Mouse (Mus musculus) heart, postnatal 0 days (tissue): ENCODE measurements around the gene Cpa5. TPM values are rescaled to one million over a fixed set of nuclear protein-coding genes. Genes with fewer than 3 reads are reported as not detected.

Experiments
- ATAC-seq: fragments of 200-750 bp; cut with Nextera tagmentation; 2 replicates; pipeline ENCODE4 v1.8.0; 2017; ENCODE audit warnings: low read depth, moderate number of reproducible peaks, moderate library complexity; ENCODE audit not compliant: insufficient read depth
- DNase-seq: peaks from one replicate; pipeline ENCODE4 v3.0.0-alpha.2; 2016; ENCODE audit warnings: low spot score
- H3K27ac ChIP-seq: fragments of 300-500 bp; sonication (generic); 2 replicates; pipeline ENCODE4 v1.5.1; 2014; ENCODE audit warnings: low read depth, mild to moderate bottlenecking
- H3K27me3 ChIP-seq: fragments of 300-500 bp; sonication (generic); 2 replicates; pipeline ENCODE4 v1.6.1; 2014; ENCODE audit warnings: low read length, mixed read lengths; ENCODE audit not compliant: control insufficient read depth, insufficient read depth
- H3K36me3 ChIP-seq: fragments of 300-500 bp; sonication (generic); replicated peaks from 2 replicates; pipeline ENCODE4 v1.6.1; 2014; ENCODE audit warnings: low read length, mixed read lengths; ENCODE audit not compliant: control insufficient read depth, insufficient read depth
- H3K4me1 ChIP-seq: fragments of 300-500 bp; sonication (generic); 2 replicates; pipeline ENCODE4 v1.6.1; 2014; ENCODE audit warnings: antibody characterized with exemption; ENCODE audit not compliant: control insufficient read depth, insufficient read depth
- H3K4me2 ChIP-seq: fragments of 300-500 bp; sonication (generic); 2 replicates; pipeline ENCODE4 v1.6.1; 2014; ENCODE audit warnings: low read depth, mild to moderate bottlenecking, low read length, moderate library complexity
- H3K4me3 ChIP-seq: fragments of 300-500 bp; sonication (generic); 2 replicates; pipeline ENCODE4 v1.5.1; 2014; ENCODE audit warnings: low read depth, low read length
- H3K9ac ChIP-seq: fragments of 300-500 bp; sonication (generic); replicated peaks from 2 replicates; pipeline ENCODE4 v1.6.1; 2014; ENCODE audit warnings: low read depth, low read length, mixed read lengths
- H3K9me3 ChIP-seq: fragments of 300-500 bp; sonication (generic); replicated peaks from 2 replicates; pipeline ENCODE4 v1.6.1; 2016; ENCODE audit warnings: low read length; ENCODE audit not compliant: control insufficient read depth
- CTCF ChIP-seq: IDR thresholded peaks from 2 replicates; pipeline ENCODE4 v1.5.1; 2016; ENCODE audit warnings: antibody characterized with exemption, control low read depth, low read depth
- EP300 ChIP-seq: IDR thresholded peaks from 2 replicates; pipeline ENCODE4 v1.6.1; 2016; ENCODE audit warnings: antibody characterized with exemption, low read depth
- WGBS: fragments of 180-500 bp; shearing (Covaris S2); extraction: QIAGEN DNeasy Blood & Tissue Kit; methylation state at CpG from one replicate; pipeline ENCODE4 v1.1.7; 2014; 5-methylcytosine and 5-hydroxymethylcytosine counted together
- polyA plus RNA-seq: library from polyadenylated mRNA; unstranded; fragments of >200 nt; fragmentation: Nextera tagmentation; extraction: Ambion mirVana; gene quantifications from 2 replicates; pipeline ENCODE4 v1.2.1, GENCODE M21; 2015
- total RNA-seq: library from RNA; depleted of rRNA; stranded (reverse); fragments of >200 nt; gene quantifications from 2 replicates; pipeline ENCODE4 v1.2.3, GENCODE M21; 2014; ENCODE audit warnings: low replicate concordance

The Cpa5 gene
- total and polyA plus RNA-seq, 2 experiments from 2014 or later: 0.46 to 0.67 TPM

- peak; percentile 42 for DNase-seq
- H3K27ac ChIP-seq: peak overlapping the region; percentile 49
- H3K4me2 ChIP-seq: no peak overlapping the region
- WGBS: 36% methylated on average over 5 of the region's 5 CpGs
- H3K4me3 ChIP-seq: no peak overlapping the region
- no peaks in the 10 kb centered on the region for H3K36me3 ChIP-seq
- H3K9ac ChIP-seq: no peak overlapping the region
- no peak for ATAC-seq
- H3K27me3 ChIP-seq: no peaks in the 10 kb centered on the region
- H3K9me3 ChIP-seq: no peaks in the 10 kb centered on the region
- TF ChIP-seq CTCF: no peak
- no peak for TF ChIP-seq EP300
- H3K4me1 ChIP-seq: peaks cover 30% of the 10 kb centered on the region
Measured at GRCm38 (mm10) chr6:30570012-30570411, 40.8 kb upstream of the Cpa5 start.

GRCm38 (mm10) chr6:30572456-30573311 is 38.1 kb upstream of the Cpa5 start:
- peaks cover 30% of the 10 kb centered on the region for H3K4me1 ChIP-seq
- H3K4me3 ChIP-seq: no peak overlapping the region
- ATAC-seq (peak; percentile 99), DNase-seq (peak; percentile 95)
- TF ChIP-seq CTCF: no peak
- TF ChIP-seq EP300: peak; percentile 92
- no peak overlapping the region for H3K4me2 ChIP-seq
- no peaks in the 10 kb centered on the region for H3K36me3 ChIP-seq
- H3K9me3 ChIP-seq: no peaks in the 10 kb centered on the region
- H3K27me3 ChIP-seq: no peaks in the 10 kb centered on the region
- WGBS: 32% methylated on average over 20 of the region's 20 CpGs
- no peak overlapping the region for H3K9ac ChIP-seq
- peak overlapping the region; percentile 87 for H3K27ac ChIP-seq

- peaks cover 25% of the 10 kb centered on the region for H3K4me1 ChIP-seq
Measured at GRCm38 (mm10) chr6:30573380-30573779, 37.4 kb upstream of the Cpa5 start.

GRCm38 (mm10) chr6:30574945-30575344 is 35.9 kb upstream of the Cpa5 start:
- WGBS: 86% methylated on average over 1 of the region's 1 CpGs
- TF ChIP-seq CTCF (no peak), EP300 (no peak)
- ATAC-seq (no peak), DNase-seq (no peak)
- Histone ChIP-seq H3K9me3 (no peaks in the 10 kb centered on the region), H3K9ac (no peak overlapping the region), H3K36me3 (no peaks in the 10 kb centered on the region), H3K4me3 (no peak overlapping the region), H3K4me1 (peaks cover 16% of the 10 kb centered on the region), H3K27ac (no peak overlapping the region), H3K4me2 (no peak overlapping the region), H3K27me3 (no peaks in the 10 kb centered on the region)

More at GRCm38 (mm10) chr6:30573380-30573779, 37.4 kb upstream of the Cpa5 start:
- DNase-seq (no peak), ATAC-seq (no peak)
- H3K27me3 ChIP-seq: no peaks in the 10 kb centered on the region
- H3K9ac ChIP-seq: no peak overlapping the region
- no peaks in the 10 kb centered on the region for H3K9me3 ChIP-seq
- H3K36me3 ChIP-seq: no peaks in the 10 kb centered on the region
- no peak overlapping the region for H3K4me3 ChIP-seq
- H3K4me2 ChIP-seq: no peak overlapping the region
- peak overlapping the region; percentile 73 for H3K27ac ChIP-seq
- WGBS: 67% methylated on average over 5 of the region's 5 CpGs
- TF ChIP-seq EP300: no peak
- no peak for TF ChIP-seq CTCF

- H3K27ac ChIP-seq: no peak overlapping the region
- WGBS: 89% methylated on average over 17 of the region's 17 CpGs
- H3K9me3 ChIP-seq: no peaks in the 10 kb centered on the region
- H3K36me3 ChIP-seq: no peaks in the 10 kb centered on the region
- TF ChIP-seq EP300 (no peak), CTCF (no peak)
- no peaks in the 10 kb centered on the region for H3K27me3 ChIP-seq
- no peak overlapping the region for H3K4me2 ChIP-seq
- H3K4me3 ChIP-seq: no peak overlapping the region
- 0 out of 2 replicates have a peak, but pooled peaks cover 8% of the 10 kb centered on the region for H3K4me1 ChIP-seq
- DNase-seq: no peak
- no peak for ATAC-seq
- no peak overlapping the region for H3K9ac ChIP-seq
Measured at GRCm38 (mm10) chr6:30576477-30577203, 34.2 kb upstream of the Cpa5 start.
